In genomic region chr16:5911880-5912327, GRCm38 (mm10) we compare ENCODE assay signal across 11 mouse cellular contexts. TPM values are rescaled to one million over a fixed set of nuclear protein-coding genes. Genes with fewer than 3 reads are reported as not detected.
DNase-seq lines count a peak whose midpoint lies in the region; ATAC-seq lines count a peak whose summit lies in the region.
"Had no signal": no experiment of that assay in that cellular context is flagged by ENCODE, and none has a peak within 500 bp of the region (broad histone marks: within the 10 kb centered on the region; RNA-seq: fewer than 3 reads in every experiment).

No protein-coding gene starts in this region.

- H3K27me3 ChIP-seq in kidney, embryonic 16.5 days (ENCODE audit: insufficient read depth, low read length), result no peaks in the 10 kb centered on the region
- no peaks in the 10 kb centered on the region for H3K27me3 ChIP-seq in neural tube, embryonic 14.5 days (ENCODE audit: control insufficient read depth, insufficient read depth, low read length)
- H3K27me3 ChIP-seq: embryonic facial prominence, embryonic 12.5 days; liver, embryonic 15.5 days had no signal

- H3K4me2 ChIP-seq in kidney, embryonic 16.5 days (replicated peaks; ENCODE audit: low read depth, low read length), result no peak overlapping the region
- no peak overlapping the region for H3K4me2 ChIP-seq in neural tube, embryonic 14.5 days (ENCODE audit: low read depth, low read length)
- H3K4me2 ChIP-seq: embryonic facial prominence, embryonic 12.5 days; liver, embryonic 15.5 days had no signal

- no peak overlapping the region for H3K9ac ChIP-seq in kidney, embryonic 16.5 days (replicated peaks; ENCODE audit: low read length)
- no peak overlapping the region for H3K9ac ChIP-seq in neural tube, embryonic 14.5 days (replicated peaks; ENCODE audit: low read depth, low read length)
- H3K9ac ChIP-seq: embryonic facial prominence, embryonic 12.5 days; liver, embryonic 15.5 days had no signal

- H3K4me1 ChIP-seq in kidney, embryonic 16.5 days (ENCODE audit: insufficient read depth, low read length), result peaks cover 7% of the 10 kb centered on the region; the same call in 1 of the 2 replicates
- peaks cover 6% of the 10 kb centered on the region for H3K4me1 ChIP-seq in neural tube, embryonic 14.5 days (ENCODE audit: control insufficient read depth, insufficient read depth, low read length)
- H3K4me1 ChIP-seq: embryonic facial prominence, embryonic 12.5 days; liver, embryonic 15.5 days had no signal

- H3K36me3 ChIP-seq in kidney, embryonic 16.5 days (ENCODE audit: insufficient read depth, low read length), result no peaks in the 10 kb centered on the region
- H3K36me3 ChIP-seq in neural tube, embryonic 14.5 days (ENCODE audit: control insufficient read depth, insufficient read depth, low read length), result no peaks in the 10 kb centered on the region
- H3K36me3 ChIP-seq: embryonic facial prominence, embryonic 12.5 days; liver, embryonic 15.5 days had no signal

- ATAC-seq in kidney, embryonic 16.5 days (ENCODE audit: low FRiP score, low TSS enrichment), result peak; percentile 81
- peak; percentile 87 for ATAC-seq in neural tube, embryonic 14.5 days (ENCODE audit: low read depth)
- ATAC-seq in megakaryocyte-erythroid progenitor cell, adult 5-6 weeks (replicated peaks; ENCODE audit: low FRiP score, low TSS enrichment, poor library complexity, severe bottlenecking), result no peak

- no peaks in the 10 kb centered on the region for H3K9me3 ChIP-seq in kidney, embryonic 16.5 days (ENCODE audit: low read length)
- no peaks in the 10 kb centered on the region for H3K9me3 ChIP-seq in neural tube, embryonic 14.5 days (ENCODE audit: control insufficient read depth, low read length)
- H3K9me3 ChIP-seq: embryonic facial prominence, embryonic 12.5 days; liver, embryonic 15.5 days had no signal

- no peak overlapping the region for H3K27ac ChIP-seq in kidney, embryonic 16.5 days (ENCODE audit: low read length)
- H3K27ac ChIP-seq in neural tube, embryonic 14.5 days (ENCODE audit: low read depth, low read length), result 0 out of 2 replicates have a peak overlapping the region, but pooled peaks have one; percentile 36
- H3K27ac ChIP-seq: embryonic facial prominence, embryonic 12.5 days; liver, embryonic 15.5 days had no signal

- DNase-seq in kidney, adult 11 months, result no peak
- peak; percentile 92 to 95 for DNase-seq in cerebellum, adult 18-20 months
- DNase-seq in heart, adult 8-10 months (ENCODE audit: low spot score), result peak; percentile 2
- DNase-seq in layer of hippocampus, adult 8-10 months (ENCODE audit: low spot score in 2 of 2), result peak; percentile 72 to 82
- no peak for DNase-seq in gastrocnemius, postnatal 25 days

- WGBS in kidney, embryonic 16.5 days, result 28% methylated on average over 2 of the region's 2 CpGs
- WGBS in neural tube, embryonic 14.5 days, result 24% methylated on average over 2 of the region's 2 CpGs

- H3K4me3 ChIP-seq in kidney, embryonic 16.5 days (ENCODE audit: low read length), result no peak overlapping the region
- no peak overlapping the region for H3K4me3 ChIP-seq in neural tube, embryonic 14.5 days (ENCODE audit: low read depth, low read length)
- H3K4me3 ChIP-seq: embryonic facial prominence, embryonic 12.5 days; liver, embryonic 15.5 days had no signal

RNA-seq across cellular contexts. Expression of gene Rbfox1, which starts 26.7 kb away (rescaled TPM):
- polyA plus RNA-seq in kidney, embryonic 16.5 days (2015; fragmentation: Nextera tagmentation; extraction: Ambion mirVana), result 5.4 and 9.6 TPM in 2 replicates
- total RNA-seq in heart, adult 8-10 months (2022), result 10 to 100 TPM; 56.3 to 71.2 (median 62.0) TPM
- total RNA-seq in layer of hippocampus, adult 8-10 months (2022), result 100 to 1,000 TPM; 328 to 354 (median 345) TPM
- polyA plus RNA-seq in neural tube, embryonic 14.5 days (2014; fragmentation: Nextera tagmentation; extraction: Ambion mirVana), result 292 and 339 TPM in 2 replicates
- not detected in 2 replicates for total RNA-seq in megakaryocyte-erythroid progenitor cell, adult 5-6 weeks (2014; fragmentation: Nextera tagmentation)
- total RNA-seq in megakaryocyte-erythroid progenitor cell, adult 5-6 weeks (2017), result 0.04 TPM in 1 of 2 replicates, not detected in the other
- total RNA-seq in gastrocnemius, postnatal 25 days (2021), result 100 to 1,000 TPM; 146 to 174 TPM
- total RNA-seq: CH12.LX had no signal

Comparison
In these comparisons a context has a peak if more than half of its experiments do, and no peak if none do; other contexts are left out.
1. DNase-seq: peak in cerebellum, adult 18-20 months (2 of 2), heart, adult 8-10 months (single experiment) and layer of hippocampus, adult 8-10 months (2 of 2); none in kidney, adult 11 months (single experiment) and gastrocnemius, postnatal 25 days (single experiment).
2. RNA of gene Rbfox1, which starts 26.7 kb away (total RNA-seq): 328 to 354 TPM in layer of hippocampus, adult 8-10 months, 146 to 174 TPM in gastrocnemius, postnatal 25 days and 56.3 to 71.2 TPM in heart, adult 8-10 months; 0.04 TPM in megakaryocyte-erythroid progenitor cell, adult 5-6 weeks; every median in the first group is over 10 times any median in the second.